Mouse (Mus musculus): ENCODE data around the gene Smim22.
A peak's percentile ranks its signal among the peaks of the same experiment; 100 is the strongest.

Smim22 gene

GRCm38 (mm10) chr16:5007067-5007466 lies at the start of gene Smim22:
TSS of gene Smim22 (plus strand) at chr16:5007288.
- peak; percentile 53 for DNase-seq (ENCODE audit: low spot score)

DNA sequence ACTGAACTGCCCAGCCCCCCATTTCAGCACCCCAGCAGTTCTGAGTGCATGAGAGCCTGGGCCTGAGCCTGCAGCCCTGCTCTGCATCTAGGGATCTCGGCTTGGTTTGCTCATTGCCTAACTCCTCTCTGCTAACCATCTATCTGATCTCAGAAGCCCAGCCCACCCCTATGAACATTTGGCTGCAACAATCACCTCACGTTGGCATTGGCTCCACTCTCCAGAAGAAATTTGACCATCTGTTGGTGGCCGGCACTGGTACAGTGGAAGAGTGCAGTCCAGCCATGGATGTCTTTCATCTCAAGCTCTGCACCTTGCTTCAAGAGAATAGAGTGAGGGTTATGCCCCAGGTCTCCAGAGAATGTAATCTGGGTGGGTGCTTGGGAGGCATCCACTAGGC lies 49.6 kb upstream of the Smim22 start:
- no peak for DNase-seq (ENCODE audit: low spot score)

DNA sequence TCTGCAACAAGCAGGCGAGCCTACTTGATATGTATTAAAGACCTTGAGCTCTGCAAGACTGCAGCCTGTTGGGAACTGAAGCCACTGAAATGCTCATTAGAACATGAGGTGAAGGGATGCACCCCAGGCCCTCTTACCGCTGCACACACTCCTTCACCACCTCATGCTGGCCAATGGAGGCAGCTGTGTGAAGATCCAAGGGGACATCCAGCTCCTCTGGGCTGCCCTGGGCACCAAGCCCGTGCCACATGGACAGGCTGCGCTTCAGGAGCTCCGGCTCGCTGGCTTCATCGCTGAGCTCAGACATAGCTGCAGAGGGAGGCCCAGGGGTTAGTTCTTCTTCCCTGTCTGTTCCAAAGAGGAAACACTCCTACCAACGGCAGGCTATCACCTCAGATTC lies 46.8 kb upstream of the Smim22 start:
- DNase-seq (ENCODE audit: low spot score) = no peak

DNA sequence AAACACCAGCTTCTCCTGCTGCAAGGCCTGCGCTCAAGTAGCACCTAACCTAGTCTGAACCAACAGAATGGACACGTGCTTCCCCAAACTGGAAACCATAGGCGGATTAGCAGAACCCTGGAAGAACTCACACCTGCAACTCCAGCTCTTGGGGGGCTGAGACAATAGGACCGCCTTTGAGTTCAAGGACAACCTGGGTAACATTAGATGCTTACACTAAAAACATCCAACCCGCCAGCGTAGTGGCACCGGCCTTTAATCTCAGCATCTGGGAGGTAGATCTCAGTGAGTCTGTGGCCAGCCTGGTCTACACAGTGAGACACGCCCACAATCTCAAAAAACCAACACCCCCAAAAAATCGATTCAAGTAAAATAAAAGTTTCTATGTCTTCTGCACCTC lies 43.7 kb upstream of the Smim22 start:
- DNase-seq (ENCODE audit: low spot score) = no peak

DNA sequence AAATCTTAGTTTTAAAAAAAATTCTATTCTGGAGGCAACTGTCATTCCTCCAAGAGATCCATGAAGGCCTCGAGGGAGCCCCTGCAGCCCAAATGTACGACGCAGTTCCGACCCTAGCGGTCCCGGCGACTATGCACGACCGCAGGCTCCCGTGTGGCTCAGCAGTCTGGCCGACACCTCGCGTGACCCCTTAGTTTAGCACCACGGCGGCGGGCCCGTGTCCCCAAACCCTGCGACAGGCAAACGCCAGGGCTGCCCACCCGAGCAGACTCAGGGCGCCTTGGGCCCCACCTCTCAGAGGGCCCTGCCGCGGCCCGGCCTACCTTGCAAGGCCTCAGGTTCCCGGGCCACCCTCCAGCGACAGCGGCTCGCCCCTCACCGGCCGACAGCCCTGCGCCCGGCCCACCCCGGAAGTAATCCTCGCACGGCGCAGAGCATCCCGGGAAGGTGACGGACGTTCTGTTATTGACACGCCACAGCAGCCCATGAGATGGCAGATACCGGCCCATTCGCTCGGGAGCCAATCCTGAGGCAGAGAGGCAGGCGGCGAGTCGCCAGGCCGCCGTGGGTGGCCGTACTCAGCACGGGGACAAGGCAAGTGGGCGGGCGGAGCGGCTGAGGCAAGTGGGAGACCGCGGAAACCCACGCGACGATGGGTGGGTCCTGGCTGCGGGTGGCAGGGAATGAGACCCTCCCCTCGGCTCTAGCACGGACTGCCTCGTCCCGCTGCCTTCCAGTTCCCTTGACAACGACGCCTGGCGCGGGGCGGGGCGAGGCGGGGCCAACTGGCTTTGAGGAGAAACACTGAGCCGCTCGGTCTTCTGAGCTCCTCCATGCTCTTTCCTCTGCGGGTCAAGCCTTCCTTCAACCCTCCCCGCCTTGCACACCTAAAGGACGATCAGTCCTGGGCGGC lies 43.0 kb upstream of the Smim22 start, which contains the start of gene Anks3:
Gene Anks3 (minus strand): TSS at position 409 of the 913 bp plus-strand sequence.
- peak; percentile 97 for DNase-seq (ENCODE audit: low spot score)

GRCm38 (mm10) chr16:4964731-4965391 lies 42.2 kb upstream of the Smim22 start:
- DNase-seq (ENCODE audit: low spot score) = no peak

DNA sequence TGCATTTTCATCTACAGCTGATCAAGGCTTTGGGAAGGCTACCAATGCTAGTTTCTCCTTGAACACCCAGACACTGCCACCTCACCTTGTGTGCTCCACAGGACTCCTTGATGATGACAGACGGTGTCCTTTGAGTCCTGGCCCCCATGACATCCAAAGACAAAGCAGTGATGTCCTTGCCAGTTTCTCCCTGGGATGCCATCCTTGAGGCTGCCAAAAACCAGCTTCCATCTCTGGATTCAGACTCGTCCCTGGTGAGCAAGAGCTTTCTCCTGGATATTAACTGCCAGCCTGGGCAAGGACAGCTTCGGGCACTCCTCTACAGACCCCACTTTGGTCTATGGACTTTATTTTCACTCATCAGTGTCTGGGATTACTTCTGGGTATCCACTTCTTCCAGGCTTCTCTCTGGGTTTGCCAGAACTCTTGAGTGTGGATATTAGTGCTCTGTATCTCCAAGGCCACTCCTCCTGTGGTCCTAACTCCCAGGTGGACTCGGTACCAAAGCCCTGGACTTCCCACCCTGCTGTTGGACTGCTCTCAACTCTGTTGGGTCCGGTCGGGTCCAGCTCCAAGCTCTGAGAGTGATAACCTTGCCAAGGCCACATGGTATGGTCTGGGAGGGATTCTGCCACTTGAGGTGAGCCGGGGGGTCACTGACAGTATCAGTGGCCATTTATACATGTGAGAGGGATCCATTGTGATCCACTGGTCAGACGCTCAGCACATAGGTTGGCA lies 41.5 kb upstream of the Smim22 start:
- no peak for DNase-seq (ENCODE audit: low spot score)

GRCm38 (mm10) chr16:4968426-4968825 lies 38.7 kb upstream of the Smim22 start:
- no peak for DNase-seq (ENCODE audit: low spot score)

GRCm38 (mm10) chr16:4969055-4969843 lies 37.8 kb upstream of the Smim22 start:
- DNase-seq (ENCODE audit: low spot score) = no peak

GRCm38 (mm10) chr16:4971626-4972025 lies 35.5 kb upstream of the Smim22 start:
- DNase-seq (ENCODE audit: low spot score) = no peak

DNA sequence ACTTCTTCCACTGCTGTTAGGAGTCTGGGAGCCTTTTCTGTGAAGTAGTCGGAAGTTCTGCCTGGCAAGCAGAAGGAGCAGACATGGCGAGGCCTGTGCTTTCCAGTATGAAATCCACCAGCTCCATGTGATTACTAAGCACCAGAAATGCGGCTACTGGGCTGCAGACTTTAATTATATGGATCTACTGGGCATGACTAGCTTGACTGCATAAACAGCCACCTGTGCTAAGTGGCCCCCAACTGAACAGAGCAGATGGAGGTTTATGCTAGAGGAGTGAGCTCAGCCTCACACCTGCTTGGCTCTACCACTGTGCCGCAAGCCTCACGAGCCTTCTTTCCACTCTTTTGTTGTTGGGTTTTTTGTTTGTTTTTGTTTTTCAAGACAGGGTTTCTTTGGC lies 32.6 kb upstream of the Smim22 start:
- DNase-seq (ENCODE audit: low spot score) = no peak

DNA sequence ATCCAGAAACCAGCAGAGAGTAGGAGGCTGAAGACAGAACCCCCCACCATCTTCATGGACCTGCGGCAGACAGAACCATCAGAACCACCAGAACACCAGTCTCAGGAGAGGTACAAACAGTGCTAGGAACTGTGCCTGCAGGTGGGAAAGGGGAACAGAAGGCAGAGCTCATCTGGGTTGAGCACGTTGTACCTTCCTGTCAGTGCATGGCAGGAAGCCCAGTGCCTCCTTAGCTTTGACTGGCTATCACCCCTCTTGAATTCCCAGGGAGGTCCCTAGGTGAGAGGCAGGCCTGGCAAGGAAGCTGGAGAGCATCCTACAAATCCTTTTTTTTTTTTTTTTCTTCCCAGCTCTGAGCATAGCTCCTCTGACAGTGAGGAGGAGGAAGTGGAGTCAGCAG lies 30.9 kb upstream of the Smim22 start:
- DNase-seq (ENCODE audit: low spot score) = no peak

DNA sequence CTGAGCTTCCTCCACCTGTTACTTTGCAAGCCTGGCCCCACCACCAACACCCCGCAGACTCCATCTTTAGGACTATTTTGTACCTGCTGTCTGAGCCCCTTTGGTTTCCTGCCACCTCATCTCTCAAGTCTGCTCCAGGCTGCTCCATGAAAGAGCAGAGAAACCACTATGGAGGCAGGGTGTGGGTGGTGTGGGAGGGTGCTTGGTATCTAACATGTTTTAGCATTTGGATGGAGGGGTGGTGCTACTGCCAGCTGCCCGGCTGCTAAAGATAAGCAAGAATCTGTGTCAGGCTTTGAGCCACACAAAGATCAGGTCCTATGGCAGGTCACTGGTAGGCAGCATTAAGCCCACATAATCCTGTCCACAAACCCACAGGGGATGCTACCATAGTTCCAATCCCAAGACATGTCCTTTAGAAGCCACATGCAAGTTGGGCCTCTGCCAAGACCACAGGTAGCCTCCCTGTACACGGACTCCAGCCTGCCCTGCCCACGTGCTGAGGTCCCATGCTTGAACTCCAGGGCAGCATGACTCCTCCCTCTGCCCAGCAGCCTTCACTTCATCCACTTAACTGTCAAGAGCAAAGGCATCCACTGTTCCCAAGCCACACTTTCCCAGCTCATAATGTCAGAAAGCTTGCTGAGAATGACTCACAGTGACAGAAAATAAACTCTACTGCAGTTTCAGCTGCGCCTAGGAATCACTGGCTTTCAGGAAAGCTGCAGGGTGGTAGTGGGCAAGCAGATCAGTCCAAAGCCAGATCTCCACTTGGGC lies 28.6 kb upstream of the Smim22 start:
- DNase-seq (ENCODE audit: low spot score) = no peak

DNA sequence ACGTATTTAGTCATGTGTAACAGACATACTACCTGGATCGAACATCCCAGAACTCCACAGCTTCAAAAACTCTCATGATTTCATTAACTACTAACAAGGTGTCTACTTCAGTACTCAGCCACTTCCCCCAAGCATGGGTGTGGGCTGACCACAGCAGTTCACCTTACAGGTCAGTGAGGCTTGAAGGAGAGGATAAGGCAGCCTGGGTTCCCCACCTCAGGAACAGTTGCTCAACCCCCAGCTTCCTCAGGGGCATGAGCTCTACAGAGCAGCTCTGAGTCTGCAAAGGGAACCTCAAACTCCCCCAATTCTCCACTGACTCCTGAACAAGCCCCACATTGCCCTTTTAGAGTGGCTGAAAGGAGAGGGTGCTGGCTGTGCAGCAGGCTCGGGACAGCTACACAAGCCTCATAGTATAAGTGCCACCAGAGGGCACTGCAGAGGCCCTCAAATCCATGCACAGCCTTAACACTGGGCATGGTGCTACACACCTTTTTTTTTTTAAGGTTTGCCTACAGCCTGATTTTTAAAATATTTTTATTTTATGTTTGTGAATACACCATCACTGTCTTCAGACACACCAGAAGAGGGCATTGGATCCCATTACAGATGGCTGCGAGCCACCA lies 27.2 kb upstream of the Smim22 start:
- DNase-seq (ENCODE audit: low spot score) = no peak

DNA sequence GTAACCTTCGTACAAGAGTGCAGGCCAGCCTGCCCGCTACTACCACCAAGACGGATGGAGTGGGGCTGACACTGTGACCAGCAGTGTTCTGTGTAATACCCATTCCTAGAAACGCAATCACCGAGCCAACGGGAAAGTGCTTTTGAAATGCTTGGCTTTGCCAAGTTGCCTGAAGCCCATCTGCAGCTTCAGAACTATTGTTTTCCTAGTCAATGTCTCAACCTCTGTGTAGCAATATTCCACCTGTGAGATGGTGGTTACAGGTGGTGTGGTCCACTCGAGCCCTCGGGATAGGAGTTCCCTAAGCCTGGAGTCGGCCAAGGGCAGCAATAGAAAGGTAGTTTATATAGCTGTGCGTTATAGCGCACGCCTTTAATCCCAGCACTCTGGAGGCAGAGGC lies 22.4 kb upstream of the Smim22 start:
- no peak for DNase-seq (ENCODE audit: low spot score)

GRCm38 (mm10) chr16:4993276-4993675 lies 13.8 kb upstream of the Smim22 start:
- DNase-seq (ENCODE audit: low spot score) = no peak

DNA sequence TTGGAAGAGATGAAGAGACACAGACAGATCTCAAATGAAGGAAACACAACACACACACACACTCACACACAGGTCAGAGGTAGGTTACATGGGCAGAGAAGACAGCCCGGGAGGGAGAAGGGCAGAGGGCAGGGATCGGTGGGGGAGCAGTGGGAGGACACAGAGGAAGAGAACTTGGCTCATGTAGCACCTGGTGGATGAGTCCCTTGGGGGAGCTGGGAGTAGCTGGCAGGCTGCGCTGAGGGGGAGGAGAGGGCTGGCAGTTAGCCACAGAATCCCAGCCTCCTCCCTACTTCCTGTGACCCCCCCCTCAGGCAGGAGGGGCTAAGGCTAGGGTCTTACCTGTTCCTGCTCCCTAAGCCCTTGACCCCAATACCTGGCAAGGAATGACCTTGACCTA lies 9.5 kb upstream of the Smim22 start, which contains the start of gene Sept12:
Gene Sept12 (minus strand): TSS at position 300 of the 400 bp plus-strand sequence.
- peak; percentile 28 for DNase-seq (ENCODE audit: low spot score)

DNA sequence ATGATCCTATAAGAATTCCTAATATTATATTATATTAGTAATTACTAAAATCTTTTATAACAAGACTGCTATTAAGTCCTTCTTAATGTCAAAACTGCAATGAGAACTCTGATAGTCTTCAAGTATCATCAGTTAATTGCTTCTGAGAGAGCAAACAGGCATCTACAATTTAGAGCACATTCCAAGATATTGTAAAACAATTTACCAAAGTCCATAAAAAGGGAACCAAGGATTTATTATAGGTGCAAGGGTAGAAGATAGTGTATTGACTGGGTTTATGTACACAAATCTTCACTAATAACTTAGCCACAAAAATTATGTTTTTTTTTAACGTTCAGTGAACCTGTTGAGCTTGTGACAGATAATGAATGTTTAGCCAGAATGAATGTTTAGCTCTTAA lies 8.1 kb upstream of the Smim22 start:
- DNase-seq (ENCODE audit: low spot score) = no peak

DNA sequence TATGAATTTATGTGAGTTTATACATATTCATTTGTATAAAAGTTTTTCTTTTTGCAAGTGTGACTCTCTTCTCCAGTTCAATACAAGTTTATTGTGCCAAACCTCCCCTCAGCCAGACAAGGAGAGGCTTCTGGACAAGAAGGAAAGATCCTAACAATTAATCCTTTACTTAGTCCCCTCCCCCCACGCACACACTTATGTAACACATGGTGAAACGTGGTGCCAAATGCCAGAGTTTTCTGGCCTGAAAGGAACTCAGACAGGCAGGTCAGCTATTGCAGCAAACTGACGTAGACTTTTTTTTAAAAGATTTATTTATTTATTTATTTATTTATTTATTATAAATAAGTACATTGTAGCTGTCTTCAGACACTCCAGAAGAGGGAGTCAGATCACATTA lies 6.5 kb upstream of the Smim22 start:
- no peak for DNase-seq (ENCODE audit: low spot score)

GRCm38 (mm10) chr16:5007492-5007891 lies 404 bp downstream of the Smim22 start:
- no peak for DNase-seq (ENCODE audit: low spot score)
